Mouse (Mus musculus) layer of hippocampus, adult 9-10 months (tissue): Measurements from ENCODE around the gene Gm20388.

Source experiments
- DNase-seq: peaks from one replicate; pipeline ENCODE4 v3.0.0; 2022; ENCODE audit warnings: low spot score

Gm20388 gene

GRCm38 (mm10) chr8:122899085-122899484, 2988.4 kb downstream of the Gm20388 start:
- no peak for DNase-seq

GRCm38 (mm10) chr8:122901476-122901875, 2990.8 kb downstream of the Gm20388 start:
- no peak for DNase-seq

- DNase-seq, result no peak
These were observed 2991.4 kb downstream of the Gm20388 start for GRCm38 (mm10) chr8:122901892-122902515.

DNA sequence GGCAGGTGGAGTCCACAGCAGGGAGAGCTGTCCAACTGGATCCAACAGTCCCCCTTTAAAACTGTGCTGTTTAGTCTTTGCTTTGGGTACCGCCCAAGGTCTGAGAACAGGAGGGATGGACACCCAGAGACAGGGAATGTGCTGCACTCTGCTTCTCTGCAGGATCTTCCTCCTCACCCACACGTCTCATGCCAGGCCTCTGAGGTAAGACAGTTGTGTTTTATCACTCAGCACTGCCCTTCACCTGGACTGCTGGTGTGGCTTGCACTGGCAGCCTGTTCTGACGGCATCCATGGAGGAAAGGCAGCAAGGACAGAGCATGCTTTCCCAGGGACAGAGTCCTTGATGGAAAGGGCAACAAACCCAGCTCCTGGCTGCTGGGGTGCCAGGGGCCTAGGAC, 2991.9 kb downstream of the Gm20388 start:
- DNase-seq, result no peak

GRCm38 (mm10) chr8:122903002-122903401, 2992.4 kb downstream of the Gm20388 start:
- DNase-seq, result no peak

GRCm38 (mm10) chr8:122904496-122904895, 2993.9 kb downstream of the Gm20388 start:
- DNase-seq, result no peak

- no peak for DNase-seq
These were observed 2994.7 kb downstream of the Gm20388 start for GRCm38 (mm10) chr8:122905346-122905745.

DNA sequence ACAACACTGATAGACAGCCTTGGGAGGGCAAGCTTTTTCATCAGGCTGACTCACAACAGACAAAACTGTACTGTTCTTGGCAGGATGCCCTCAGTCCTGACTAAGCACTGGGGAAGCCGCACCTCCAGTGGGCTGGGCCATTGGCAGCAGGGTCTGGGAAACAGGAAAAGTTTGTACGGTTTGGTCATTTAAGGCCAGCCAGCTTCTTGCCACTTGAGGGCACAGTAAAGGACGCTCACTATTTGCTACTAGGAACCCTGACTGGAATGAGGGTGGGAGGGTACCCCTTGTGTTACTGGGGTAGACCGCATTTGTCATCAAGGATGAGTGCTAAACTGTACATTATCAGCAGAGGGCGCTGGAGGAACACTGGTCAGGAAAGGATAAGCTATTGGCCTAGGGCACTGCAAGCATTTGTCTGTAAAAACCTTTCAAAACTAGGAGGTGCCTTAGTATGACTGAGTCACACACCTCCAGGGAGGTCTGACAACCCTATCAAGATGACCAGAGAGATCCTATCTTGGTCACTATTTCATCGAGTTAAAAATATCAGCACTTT, 2995.9 kb downstream of the Gm20388 start:
- DNase-seq, result peak; percentile 95

DNA sequence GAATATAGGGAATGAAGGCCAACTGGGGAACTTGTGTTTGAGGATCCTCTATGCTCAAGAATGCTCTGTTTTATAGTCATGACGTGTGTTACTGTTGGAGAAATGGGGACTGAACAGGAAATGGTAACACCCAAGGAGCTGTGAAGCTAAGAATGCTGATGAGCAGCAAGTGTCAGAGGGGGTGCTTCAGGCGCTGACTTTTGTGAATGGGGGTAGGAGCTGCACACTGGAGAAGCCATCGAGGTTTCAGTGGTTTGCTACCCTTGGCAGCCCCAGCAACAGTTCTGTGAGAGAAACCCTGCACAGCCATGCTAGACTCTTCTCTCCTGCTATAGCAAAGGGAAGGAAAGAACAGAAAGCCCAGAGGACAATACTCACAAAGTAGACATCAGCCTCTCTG, 3001.5 kb downstream of the Gm20388 start:
- DNase-seq, result no peak

DNA sequence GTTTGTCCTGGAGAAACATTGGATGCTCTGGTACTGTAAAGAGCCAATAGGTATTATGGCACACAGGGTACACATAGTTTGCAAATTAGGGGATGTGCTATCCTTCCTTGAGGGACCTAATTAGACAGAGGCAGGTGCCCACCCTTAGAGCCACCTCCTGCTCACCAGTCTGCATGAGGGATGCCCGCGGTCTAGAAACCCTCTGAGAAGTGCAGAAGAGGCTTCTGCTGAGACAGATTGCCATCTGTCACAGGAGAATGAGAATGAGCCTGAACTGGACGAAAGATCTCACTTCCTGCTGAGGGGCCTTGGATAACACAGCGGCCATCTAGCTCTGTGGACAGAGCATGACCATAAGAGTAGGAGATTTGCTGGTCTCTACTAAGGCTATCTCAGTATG, 3002.2 kb downstream of the Gm20388 start:
- DNase-seq, result no peak

- DNase-seq, result no peak
These were observed 3006.1 kb downstream of the Gm20388 start for GRCm38 (mm10) chr8:122916766-122917165.

GRCm38 (mm10) chr8:122917531-122918392, 3007.1 kb downstream of the Gm20388 start:
- DNase-seq, result no peak

- DNase-seq, result no peak
These were observed 3007.9 kb downstream of the Gm20388 start for GRCm38 (mm10) chr8:122918438-122919107.

GRCm38 (mm10) chr8:122920890-122921289, 3010.2 kb downstream of the Gm20388 start:
- no peak for DNase-seq

DNA sequence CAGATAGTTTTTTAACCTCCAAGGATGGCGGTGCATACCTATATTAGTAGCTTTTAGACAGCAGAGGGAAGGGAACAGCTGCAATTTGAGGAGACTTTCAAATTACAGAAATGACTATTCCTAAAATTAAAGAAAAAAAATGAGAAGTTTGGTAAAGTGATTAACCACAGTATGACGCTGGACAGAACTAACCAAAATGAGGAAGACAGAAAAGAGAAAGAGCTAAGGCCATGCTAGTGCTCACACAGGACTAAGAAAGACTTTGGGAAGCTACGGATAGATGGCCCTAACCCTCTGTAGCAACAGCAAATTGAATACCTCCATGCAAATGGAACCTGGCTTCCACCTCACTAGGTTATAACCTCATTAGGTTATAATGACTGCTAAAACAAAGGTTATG, 3012.3 kb downstream of the Gm20388 start:
- no peak for DNase-seq

GRCm38 (mm10) chr8:122923431-122924090, 3012.9 kb downstream of the Gm20388 start:
- DNase-seq, result no peak

- DNase-seq, result no peak
These were observed 3013.4 kb downstream of the Gm20388 start for GRCm38 (mm10) chr8:122924091-122924490.

DNA sequence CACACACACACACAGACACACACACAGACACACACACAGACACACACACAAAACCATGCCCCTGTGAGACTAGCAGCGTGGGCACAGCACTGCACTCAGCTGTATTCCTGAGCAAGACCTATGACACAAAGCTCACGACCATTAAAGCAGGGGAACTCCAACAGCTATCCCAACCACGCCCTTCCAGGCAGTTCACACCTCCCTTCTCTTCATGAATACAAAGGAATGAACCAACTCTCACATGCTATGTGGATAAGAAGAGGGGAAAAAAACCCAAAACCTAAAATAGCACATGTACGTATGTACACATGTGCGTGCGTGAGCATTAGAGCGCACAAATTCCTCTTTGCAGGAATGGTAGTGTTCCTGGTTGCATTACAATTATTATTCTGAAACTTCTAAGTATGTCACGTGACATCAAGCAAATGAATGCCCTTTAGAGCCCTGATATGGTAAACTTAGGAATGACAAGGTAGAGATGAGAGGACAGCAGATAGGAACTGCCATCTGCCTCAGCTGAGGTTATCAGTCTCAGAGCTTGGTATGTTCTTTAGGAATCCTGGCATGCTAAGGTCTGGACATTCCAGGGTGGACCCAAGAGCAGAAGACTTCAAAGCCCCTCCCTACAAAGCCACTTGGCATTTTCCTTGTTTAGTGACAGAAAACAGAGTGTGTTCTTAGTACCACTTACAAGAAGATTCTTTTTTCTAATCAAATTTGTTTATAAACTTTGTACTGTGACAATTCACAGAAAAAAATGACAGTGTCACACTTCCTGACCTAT, 3015.5 kb downstream of the Gm20388 start:
- DNase-seq, result no peak

DNA sequence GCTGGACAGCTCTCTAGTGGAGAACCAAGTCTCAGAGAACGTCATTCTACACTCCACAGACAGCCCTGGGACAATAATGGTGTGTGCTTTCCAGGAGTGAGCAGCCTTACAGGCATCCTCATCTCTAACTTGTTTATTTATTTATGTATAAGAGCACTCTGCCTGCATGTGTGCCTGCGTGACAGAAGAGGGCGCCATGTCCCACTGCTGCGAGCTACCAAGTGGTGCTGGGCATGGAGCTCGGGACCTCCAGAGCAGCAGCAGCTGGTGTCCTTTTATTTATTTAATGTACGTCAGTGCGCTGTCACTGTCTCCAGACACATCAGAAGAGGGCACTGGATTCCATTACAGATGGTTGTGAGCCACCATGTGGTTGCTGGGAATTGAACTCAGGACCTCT, 3016.1 kb downstream of the Gm20388 start:
- no peak for DNase-seq

DNA sequence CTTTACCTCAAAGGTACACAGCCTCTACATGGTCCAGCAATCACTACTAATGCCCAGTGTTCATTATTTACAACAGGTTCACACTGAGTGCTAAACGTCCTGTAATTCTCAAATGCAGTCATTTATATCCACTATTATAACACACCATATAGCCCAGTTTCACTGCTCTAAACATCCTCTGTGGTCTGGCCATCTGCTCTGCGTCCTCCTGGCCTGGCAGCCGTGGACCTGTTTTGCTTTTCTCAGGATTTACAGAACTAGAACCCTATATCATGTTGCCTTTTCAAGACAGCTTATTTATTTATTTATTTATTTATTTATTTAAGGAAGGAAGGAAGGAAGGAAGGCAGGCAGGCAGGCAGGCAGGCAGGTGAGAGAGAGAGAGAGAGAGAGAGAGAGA, 3017.2 kb downstream of the Gm20388 start:
- no peak for DNase-seq

GRCm38 (mm10) chr8:122928631-122929224, 3018.1 kb downstream of the Gm20388 start:
- no peak for DNase-seq
